Mouse (Mus musculus) frontal cortex, adult (tissue): ENCODE measurements around the gene Dnajb9.
"Not testable (repeated sequence)": the region's sequence is repeated elsewhere in the genome, so short reads cannot be mapped to it uniquely, and the experiment has no call there.

Source experiments
- ATAC-seq: cut with Nextera tagmentation; 2 replicates; pipeline ENCODE4 v1.9.2; 2017; ENCODE audit warnings: mild to moderate bottlenecking, moderate library complexity, mixed read lengths; ENCODE audit not compliant: low TSS enrichment

The Dnajb9 gene

DNA sequence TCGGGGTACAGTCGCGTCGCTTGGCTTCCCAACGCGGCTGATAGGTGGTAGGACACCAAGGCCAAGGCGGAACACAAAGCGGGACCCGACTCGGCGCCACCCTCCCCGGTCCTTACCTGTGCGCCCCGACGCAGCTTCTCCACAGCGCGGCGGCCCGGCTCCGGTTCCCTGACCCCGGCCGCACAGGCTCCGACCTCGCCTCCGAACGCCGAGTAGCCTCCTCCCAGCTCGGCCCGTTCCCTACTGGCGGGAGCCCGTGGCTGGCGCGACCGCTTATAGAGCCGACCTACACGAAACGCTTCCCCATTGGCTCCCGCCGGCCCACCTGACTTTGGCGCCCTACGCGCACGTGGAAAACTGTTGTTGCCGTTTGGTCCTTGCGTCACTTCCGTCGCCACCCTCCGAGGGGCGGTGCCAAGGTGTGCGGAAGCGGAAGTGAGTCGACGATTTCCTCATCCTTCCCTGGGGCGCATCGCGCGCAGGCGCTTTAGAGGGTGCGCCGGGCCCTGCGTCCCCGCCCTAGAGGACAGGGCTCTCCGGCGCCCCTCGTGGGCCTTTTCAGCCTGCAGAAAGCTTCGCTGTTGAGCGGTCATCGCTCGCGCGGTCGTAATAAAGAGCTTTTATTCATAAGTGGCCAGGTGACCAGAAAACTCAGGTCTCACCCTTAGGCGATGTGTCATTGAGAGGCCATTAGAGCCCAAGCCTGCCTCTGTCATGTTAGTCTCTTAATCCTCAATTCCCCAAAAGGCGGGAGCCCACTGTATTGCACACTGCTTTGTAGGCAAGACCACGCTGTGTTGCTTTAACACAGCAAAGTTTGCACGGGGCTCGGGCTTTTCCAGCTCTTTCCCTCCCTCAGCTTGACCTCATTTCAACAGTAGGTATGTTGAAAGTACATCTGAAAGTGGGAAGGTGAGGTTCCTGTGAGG lies at the start of gene Dnajb9:
Gene Dnajb9 (minus strand): TSS at position 503 of the 929 bp plus-strand sequence.
- ATAC-seq = peak; percentile 99

DNA sequence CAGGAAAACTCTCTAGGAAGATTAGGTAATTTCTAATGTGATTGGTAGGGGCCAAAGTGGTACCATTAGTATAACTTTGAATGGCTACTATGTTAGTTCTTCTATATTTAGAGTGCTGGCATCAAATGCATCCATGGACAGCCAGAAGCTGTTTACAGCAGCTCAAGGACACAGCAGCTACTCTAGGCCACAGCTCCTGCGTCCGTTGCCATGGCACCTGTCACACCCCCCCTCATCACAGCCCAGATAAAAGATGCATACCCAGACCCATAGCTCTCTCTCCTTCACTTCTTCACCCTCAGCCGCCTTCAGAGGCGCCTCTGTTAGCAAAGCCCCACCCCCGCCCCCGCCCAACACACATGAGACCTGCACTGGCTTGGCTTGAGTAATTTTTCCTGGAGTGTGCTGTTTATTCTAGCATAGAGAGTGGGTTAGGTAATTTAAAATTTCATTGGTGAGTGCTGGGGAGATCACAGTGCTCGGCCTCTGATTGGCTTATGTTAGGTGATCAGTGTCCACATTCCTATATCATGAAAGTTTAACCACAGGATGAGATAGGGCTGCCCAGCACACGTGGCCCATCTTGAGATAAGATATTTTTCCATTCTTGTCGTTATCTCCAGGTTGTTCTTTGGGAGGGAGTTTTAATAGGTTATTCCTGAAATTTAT lies 38.3 kb upstream of the Dnajb9 start:
- no peak for ATAC-seq

DNA sequence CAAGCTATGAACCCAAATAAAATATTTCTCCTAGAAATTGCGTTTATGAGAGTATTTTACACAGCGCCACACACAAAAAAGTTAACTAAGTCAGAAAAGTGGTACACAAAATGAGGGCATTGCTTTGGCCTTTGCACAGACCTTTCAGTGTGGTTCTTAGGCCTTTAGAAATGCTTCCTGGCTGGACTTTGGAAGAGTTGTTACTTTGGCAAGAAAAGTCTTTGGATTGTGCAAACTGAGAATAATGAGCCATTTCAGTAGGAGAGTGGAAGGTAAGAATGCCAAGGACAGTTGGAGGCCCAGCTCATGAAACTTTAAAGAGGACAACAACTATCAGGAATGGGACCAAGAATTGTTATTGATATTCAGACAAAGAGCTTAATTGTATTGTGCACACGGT lies 35.6 kb upstream of the Dnajb9 start:
- peak; percentile 55; the same call in 1 of the 2 replicates for ATAC-seq

GRCm38 (mm10) chr12:44242407-44242806 lies 32.3 kb upstream of the Dnajb9 start:
- no peak for ATAC-seq

DNA sequence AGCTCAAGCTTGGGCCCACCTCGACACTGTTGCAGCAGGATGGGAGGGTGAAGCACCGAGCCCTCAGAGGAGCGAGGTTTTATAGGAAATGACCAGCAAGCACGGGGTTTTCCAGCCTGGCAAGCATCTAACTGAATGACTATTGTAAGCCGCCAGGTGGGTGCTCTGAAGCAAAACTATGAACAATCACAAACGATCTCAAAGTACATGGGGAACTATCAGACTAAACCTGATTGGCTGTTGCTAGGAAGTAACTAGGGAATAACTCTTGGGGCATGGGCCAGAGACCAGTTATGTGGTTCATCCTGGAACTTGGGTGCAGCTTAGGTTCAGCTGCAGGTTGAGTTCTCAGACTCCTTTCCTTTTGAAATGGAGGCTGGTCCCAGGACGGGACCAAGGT lies 31.0 kb upstream of the Dnajb9 start:
- no peak for ATAC-seq

- no peak for ATAC-seq
Observed at GRCm38 (mm10) chr12:44224650-44225049, 14.5 kb upstream of the Dnajb9 start.

- no peak for ATAC-seq
Observed at GRCm38 (mm10) chr12:44223044-44223443, 12.9 kb upstream of the Dnajb9 start.

DNA sequence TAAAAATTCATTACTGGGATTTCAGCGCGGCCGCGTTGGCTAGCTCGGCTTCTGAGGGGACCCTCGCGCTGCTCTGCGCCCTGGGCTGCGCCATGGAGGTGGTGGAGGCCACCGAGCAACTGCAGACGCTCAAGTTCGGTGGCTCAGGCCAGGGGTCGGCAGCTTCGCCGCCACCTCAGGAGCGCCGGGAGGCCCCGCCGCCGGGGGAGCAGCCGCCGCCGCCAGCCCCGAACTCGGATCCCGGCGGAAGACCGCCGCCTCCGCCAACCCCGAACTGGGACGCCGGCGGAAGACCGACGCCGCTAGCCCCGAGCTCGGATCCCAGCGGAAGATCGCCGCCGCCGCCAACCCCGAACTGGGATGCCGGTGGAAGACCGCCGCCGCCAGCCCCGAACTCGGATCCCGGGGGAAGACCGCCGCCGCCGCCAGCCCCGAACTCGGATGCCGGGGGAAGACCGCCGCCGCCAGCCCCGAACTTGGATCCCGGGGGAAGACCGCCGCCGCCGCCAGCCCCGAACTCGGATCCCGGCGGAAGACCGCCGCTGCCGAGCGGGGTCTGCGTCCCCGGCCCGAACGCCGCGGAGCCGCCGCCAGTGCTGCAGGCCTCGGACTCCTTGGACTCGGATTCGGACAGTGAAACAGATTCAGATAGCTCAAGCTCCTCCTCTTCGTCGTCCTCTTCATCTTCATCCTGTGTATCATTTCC lies 11.7 kb upstream of the Dnajb9 start:
- ATAC-seq = peak; percentile 64

GRCm38 (mm10) chr12:44221070-44221469 lies 10.9 kb upstream of the Dnajb9 start, which contains the start of gene Pnpla8:
Pnpla8 (plus strand) TSS chr12:44221370.
- ATAC-seq = not testable (repeated sequence)

DNA sequence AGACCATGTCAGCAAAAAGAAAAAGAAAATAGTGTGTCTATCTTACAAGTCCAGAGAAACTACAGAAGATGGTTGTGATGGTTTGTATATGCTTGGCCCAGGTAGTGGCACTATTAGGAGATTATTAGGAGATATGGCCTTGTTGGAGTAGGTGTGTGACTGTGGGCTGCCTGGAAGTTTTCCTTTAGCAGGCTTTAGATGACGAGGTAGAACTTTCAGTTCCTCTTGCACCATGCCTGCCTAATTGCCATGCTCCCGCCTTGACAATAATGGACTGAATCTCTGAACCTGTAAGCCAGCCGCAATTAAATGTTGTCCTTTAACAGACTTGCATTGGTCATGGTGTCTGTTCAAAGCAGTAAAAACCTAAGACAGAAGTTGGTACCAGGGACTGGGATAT lies 1.4 kb upstream of the Dnajb9 start:
- ATAC-seq = no peak

GRCm38 (mm10) chr12:44209141-44209823 lies 844 bp downstream of the Dnajb9 start:
- no peak; the same call in 1 of the 2 replicates for ATAC-seq

GRCm38 (mm10) chr12:44197873-44198525 lies 12.1 kb downstream of the Dnajb9 start:
- ATAC-seq = no peak

- ATAC-seq = peak; percentile 98
Observed at GRCm38 (mm10) chr12:44181081-44181982, 28.8 kb downstream of the Dnajb9 start.

- 0 out of 2 replicates have a peak, but pooled peaks have one; percentile 28 for ATAC-seq
Observed at GRCm38 (mm10) chr12:44177038-44177355, 33.1 kb downstream of the Dnajb9 start.

- 0 out of 2 replicates have a peak, but pooled peaks have one; percentile 16 for ATAC-seq
Observed at GRCm38 (mm10) chr12:44176331-44177037, 33.6 kb downstream of the Dnajb9 start.

DNA sequence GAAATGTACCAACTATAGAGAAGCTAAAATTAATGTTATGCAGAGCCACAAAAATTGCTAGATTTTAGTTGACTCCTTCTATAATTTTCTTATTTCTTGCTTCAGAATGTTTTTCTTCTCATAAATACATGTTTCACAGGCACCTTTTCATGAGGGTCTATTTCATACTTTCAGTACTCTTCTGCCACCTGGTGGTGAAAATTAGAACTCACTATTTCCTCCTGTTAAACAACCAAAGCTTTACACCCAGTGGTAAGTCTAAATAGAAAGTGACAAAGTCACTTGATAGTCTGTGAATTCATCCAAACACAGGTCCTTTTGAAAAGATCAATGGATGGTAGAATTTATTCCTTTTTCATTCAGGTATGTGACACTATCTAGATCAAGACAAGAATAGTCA lies 43.2 kb downstream of the Dnajb9 start:
- peak; percentile 90 for ATAC-seq

DNA sequence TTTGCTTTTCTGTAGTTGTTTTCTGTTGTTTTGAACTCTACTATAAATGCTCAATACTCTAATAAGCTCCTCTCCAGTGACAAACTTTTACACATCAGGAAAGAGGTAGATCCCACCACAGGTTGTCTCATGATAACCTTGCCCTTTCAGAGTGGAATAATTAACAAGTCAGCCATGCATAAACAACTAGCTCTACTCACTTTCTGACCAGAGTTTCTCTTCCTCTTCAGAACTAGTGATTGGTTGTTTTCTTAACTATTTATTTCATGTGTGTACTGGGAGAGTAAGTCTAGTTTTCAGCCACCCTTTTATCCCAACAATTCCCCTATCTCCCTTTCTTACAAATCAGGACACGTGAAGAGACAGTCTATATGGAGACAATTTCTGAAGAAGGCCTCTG lies 50.8 kb downstream of the Dnajb9 start:
- no peak for ATAC-seq
